Mouse (Mus musculus) embryonic stem cell, embryonic (primary cell): Measurements from ENCODE around the gene Phc2.

ENCODE experiments used
- CTCF ChIA-PET, 4 experiments: fragments of 300-600 bp in 2 of 4; fragments of 350-600 bp in 2 of 4; sonication (Branson Sonifier 250); formaldehyde crosslinking; loops; one replicate each; lab custom pipeline; 2022; ENCODE audit warnings: inconsistent platforms in 2 of 4; lab: Charles Lee
- POLR2A ChIA-PET, 4 experiments: fragments of 300-600 bp in 2 of 4; fragments of 350-600 bp in 2 of 4; sonication (Branson Sonifier 250); formaldehyde crosslinking; loops; one replicate each; lab custom pipeline; 2022; ENCODE audit warnings: antibody characterized with exemption in 4 of 4, inconsistent platforms in 1 of 4; lab: Charles Lee

Gene Phc2

DNA sequence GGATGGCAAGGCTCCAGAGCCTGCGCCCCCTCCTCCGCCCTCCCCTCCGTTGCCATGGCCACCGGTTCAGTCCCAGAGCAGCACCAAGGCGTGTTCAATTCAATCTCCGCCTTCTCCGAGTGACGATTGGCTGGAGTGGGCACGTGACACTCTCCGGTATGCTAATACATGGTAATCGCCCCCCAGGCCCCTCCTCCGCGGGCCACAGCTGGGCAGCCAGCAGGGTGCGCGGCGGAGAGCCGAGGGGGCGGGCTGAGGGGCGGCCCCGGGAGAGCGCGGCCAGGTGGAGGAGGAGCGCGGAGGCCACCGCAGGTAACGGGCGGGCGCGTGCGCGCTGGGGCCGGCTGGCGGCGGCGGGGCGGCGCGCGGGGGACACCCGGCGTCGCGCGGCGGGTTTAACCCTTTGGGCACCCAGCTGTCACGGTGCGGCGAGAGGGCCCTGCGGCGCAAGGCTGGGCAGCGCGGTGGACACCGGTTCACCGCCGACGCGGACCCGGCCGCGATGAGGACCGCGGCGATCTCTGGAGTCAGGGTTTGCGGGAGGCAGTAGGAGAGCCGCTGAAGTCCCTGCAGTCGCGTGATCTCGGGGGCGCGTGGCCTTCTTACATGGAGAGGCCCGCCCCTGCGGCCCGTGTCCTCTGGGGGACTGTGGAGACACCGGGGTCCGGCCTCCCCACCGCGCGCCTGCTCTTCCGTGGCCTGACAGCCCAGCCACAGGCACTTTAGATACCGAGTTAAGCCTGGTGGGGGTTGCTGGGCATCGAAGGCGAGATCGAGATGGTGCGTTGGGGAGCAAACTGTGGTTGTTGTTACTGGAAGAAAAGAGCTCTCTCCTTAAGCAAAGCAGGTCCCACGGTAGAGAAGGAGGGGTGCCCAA is at the start of gene Phc2:
Gene Phc2, plus strand, starts transcription at position 198 of the 877 bp plus-strand sequence.
- CTCF ChIA-PET = interaction anchor here in 1 of 4 experiments (0.8 to 0.9 kb wide), 2 partner anchors 57 to 62 kb away, joined by 3 to 4 read pairs; no protein-coding TSS in a partner anchor
- POLR2A ChIA-PET = interaction anchor here in 1 of 4 experiments (0.6 to 1.2 kb wide), 6 partner anchors 10 to 747 kb away, joined by 3 to 5 read pairs (median 3); no protein-coding TSS in a partner anchor

DNA sequence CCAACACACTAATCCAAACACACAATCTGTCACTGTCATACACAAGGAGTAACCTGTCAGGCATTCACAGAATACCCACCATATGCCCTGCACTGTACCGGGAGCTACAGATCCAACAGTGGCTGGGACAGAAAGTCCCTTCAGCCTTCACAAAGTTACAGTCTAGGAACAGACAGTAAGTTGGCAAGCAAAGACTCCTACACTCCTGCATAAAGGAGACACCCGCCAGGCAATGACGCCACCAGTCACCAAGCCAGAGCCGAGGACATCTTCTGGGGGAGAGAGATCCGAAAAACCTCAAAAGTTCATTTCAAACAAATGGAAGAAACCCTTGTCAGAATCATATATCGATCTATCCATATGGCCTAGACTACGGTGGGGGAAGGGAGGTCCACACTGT is 47.9 kb upstream of the Phc2 start:
- ChIA-PET CTCF (interaction anchor here in 2 of 4 experiments (0.8 to 1.5 kb wide), 2 partner anchors 28 to 104 kb away, joined by 3 read pairs; no protein-coding TSS in a partner anchor), POLR2A (no interaction called here)

DNA sequence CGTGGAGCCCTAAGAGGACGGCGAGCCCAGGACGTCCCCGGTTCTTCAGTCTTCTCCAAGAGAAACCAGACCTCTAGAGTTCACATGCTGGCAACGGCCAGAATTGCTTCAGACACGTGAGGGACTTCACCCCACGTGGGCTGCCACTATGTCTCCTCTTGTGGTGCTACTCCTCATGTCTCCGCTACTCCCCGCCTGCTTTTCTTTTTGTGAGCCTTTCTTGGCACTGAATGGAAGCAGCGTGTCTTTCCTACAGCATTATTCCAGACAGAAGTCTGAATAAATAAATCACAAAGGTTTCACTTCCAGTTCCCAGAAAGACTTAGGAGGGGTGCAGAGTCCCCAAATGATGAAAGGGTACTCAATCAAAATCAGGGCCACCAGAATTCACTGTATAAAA is 46.8 kb upstream of the Phc2 start:
- POLR2A ChIA-PET = interaction anchor here in 1 of 4 experiments (0.5 to 1.0 kb wide), 2 partner anchors 9 to 20 kb away, joined by 3 read pairs; no protein-coding TSS in a partner anchor
- CTCF ChIA-PET = interaction anchor here in 2 of 4 experiments (0.6 to 0.8 kb wide), 2 partner anchors 29 to 1134 kb away, joined by 3 read pairs; partner anchors contain the start of gene Khdrbs1 (in 1 of the 2)

DNA sequence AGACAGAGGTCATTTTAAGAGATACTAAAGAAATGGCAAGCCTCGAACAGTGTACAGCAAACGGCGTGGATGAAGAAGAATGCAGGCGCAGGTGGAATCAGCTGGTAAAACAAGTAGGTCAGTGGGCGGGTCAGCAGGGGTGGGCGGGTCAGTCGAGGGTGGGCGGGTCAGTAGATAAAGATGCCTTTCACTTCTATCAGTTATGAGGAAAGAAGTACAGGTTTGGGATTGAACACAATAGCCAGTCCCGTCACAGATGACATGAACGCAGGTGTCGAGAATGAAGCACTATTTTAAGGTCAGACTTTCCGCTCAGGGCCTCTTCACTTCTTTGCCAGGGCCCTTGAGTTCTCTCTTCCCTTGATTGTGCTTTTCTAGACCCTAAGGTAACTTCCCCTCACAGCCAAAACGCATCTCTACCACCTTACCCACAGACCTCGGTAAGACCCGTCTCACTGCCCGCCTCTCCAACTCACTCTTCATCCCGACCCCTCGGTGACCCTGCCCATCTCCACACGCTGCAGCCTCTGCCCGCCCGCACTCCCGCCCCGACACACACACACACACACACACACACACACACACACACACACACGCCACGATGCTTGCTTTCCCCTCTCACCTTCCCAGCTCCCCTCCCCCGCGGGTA is 45.1 kb upstream of the Phc2 start:
- CTCF ChIA-PET = interaction anchor here in 3 of 4 experiments (0.6 to 1.1 kb wide), 7 partner anchors 27 to 165 kb away, joined by 3 to 6 read pairs (median 4); no protein-coding TSS in a partner anchor
- POLR2A ChIA-PET = interaction anchor here in 2 of 4 experiments (1.0 to 1.2 kb wide), 9 partner anchors 13 to 580 kb away, joined by 3 to 5 read pairs (median 3); partner anchors contain the start of genes S100pbp (in 1 of the 2) and Yars (in 1 of the 2)

DNA sequence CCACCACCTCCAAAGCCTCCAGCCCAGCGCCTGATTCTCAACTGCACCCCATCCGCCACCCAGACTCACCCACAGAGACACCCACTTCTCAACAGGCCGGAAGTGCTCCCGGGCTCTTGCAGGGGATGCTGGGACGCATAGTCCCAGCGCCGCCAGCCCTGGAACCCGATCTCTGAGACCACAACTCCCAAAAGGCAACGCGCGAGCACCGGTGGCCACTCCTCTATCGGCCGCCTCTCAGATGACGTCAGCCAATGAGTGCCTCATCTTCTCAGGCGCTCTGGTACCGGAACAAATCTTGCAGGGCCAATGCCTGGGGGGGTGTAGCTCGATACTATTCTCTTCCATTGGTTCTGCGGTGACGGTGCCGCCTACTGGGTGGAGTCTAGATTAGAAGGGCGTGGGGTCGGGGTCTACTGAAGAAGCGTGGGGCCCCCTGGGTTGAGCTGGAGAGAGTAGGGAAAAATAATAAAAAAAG is 44.5 kb upstream of the Phc2 start, which contains the start of gene Zscan20:
Gene Zscan20, minus strand, starts transcription at position 174 of the 478 bp plus-strand sequence.
- ChIA-PET CTCF (interaction anchor here in 3 of 4 experiments (0.6 to 1.0 kb wide), 6 partner anchors 26 to 165 kb away, joined by 3 to 6 read pairs (median 4); no protein-coding TSS in a partner anchor), POLR2A (interaction anchor here in 2 of 4 experiments (0.6 to 1.1 kb wide), 13 partner anchors 12 to 619 kb away, joined by 3 to 5 read pairs (median 3); partner anchors contain the start of genes S100pbp (in 1 of the 2) and Yars (in 1 of the 2))

DNA sequence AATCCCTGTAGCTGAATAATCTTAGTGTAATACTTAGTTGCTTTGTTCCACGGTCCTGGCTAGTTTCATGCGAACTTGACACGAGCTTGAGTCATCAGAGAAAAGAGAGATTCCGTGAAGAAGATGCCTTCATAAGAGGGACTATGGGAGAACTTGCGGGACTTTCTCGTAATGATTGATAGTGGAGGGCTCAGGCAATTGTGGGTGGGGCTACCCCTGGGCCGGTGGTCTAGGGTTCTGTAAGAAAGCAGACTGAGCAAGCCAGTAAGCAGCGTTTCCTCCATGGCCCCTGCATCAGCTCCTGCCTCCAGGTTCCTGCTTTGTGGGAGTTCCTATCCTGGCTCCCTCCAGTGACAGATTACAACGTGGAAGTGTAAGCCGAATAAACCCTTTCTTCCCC is 43.8 kb upstream of the Phc2 start:
- ChIA-PET CTCF (interaction anchor here in 2 of 4 experiments (0.6 to 1.1 kb wide), 4 partner anchors 25 to 164 kb away, joined by 3 to 6 read pairs (median 4); no protein-coding TSS in a partner anchor), POLR2A (interaction anchor here in 3 of 4 experiments (0.6 to 1.2 kb wide), 14 partner anchors 12 to 620 kb away, joined by 3 to 5 read pairs (median 3); no protein-coding TSS in a partner anchor)

DNA sequence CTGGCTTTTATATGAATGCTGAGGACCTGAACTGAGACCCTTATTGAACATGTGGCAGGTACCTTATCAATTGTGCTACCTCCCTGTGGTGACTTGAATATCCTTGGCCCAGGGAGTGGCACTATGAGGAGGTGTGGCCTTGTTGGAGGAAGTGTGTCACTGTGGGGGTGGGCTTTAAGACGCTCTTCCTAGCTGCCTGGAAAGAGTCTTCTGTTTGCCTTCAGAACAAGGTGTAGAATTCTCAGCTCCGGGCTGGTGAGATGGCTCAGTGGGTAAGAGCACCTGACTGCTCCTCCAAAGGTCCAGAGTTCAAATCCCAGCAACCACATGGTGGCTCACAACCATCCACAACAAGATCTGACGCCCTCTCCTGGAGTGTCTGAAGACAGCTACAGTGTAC is 42.8 kb upstream of the Phc2 start:
- CTCF ChIA-PET = interaction anchor here (0.5 to 2.2 kb wide), 7 partner anchors 13 to 1177 kb away, joined by 3 to 24 read pairs (median 3); no protein-coding TSS in a partner anchor
- POLR2A ChIA-PET = interaction anchor here in 1 of 4 experiments (1.2 kb wide), 1 partner anchor 446 kb away, joined by 3 read pairs; no protein-coding TSS in a partner anchor

DNA sequence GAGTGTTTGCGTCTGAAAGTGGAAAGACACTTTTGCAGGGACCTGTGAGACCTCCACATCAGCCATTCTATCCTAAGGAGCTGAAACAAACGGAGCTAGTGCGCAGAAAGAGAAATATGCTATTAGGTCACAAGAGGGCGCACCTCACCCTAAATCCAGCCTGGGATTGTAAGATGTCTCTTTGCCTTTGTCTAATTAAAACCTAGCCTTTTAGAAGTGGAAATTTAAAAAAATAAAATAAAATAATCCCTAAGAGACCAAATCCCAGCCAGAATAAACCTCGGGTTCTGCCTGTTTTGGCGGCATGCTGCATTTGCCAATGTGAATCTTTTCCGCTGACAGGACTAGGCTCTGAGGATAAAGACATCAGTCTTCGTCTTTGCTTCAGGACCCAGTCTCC is 41.2 kb upstream of the Phc2 start:
- CTCF ChIA-PET = interaction anchor here in 3 of 4 experiments (0.6 to 2.2 kb wide), 14 partner anchors 9 to 500 kb away, joined by 3 to 24 read pairs (median 3); no protein-coding TSS in a partner anchor
- POLR2A ChIA-PET = interaction anchor here in 2 of 4 experiments (0.6 to 1.9 kb wide), 6 partner anchors 23 to 121 kb away, joined by 3 to 4 read pairs (median 3); no protein-coding TSS in a partner anchor

DNA sequence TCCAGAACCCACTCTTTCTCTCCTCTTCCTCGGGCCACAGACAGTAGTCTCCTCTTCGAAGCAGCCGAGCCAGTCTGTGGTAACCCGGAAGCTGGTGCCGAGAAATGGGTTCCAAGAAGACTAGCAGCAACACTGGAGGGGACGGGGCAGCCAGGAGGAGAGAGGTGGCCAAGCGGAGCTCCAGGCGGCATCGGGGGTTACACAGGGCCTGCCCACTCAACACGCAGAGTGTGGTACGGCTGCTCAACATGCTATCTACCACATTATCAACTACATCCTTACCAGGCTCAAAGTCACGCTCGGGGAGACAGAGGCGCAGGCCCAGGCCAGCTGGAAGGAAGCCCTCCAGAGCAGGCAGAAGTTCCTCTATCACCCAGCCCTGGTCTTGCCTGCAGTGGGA is 38.7 kb upstream of the Phc2 start:
- ChIA-PET POLR2A (interaction anchor here in 1 of 4 experiments (0.5 to 1.9 kb wide), 2 partner anchors 67 to 442 kb away, joined by 3 to 9 read pairs; partner anchors contain the start of gene Rnf19b), CTCF (interaction anchor here in 2 of 4 experiments (1.5 to 2.6 kb wide), 2 partner anchors 95 to 159 kb away, joined by 3 to 13 read pairs; no protein-coding TSS in a partner anchor)

DNA sequence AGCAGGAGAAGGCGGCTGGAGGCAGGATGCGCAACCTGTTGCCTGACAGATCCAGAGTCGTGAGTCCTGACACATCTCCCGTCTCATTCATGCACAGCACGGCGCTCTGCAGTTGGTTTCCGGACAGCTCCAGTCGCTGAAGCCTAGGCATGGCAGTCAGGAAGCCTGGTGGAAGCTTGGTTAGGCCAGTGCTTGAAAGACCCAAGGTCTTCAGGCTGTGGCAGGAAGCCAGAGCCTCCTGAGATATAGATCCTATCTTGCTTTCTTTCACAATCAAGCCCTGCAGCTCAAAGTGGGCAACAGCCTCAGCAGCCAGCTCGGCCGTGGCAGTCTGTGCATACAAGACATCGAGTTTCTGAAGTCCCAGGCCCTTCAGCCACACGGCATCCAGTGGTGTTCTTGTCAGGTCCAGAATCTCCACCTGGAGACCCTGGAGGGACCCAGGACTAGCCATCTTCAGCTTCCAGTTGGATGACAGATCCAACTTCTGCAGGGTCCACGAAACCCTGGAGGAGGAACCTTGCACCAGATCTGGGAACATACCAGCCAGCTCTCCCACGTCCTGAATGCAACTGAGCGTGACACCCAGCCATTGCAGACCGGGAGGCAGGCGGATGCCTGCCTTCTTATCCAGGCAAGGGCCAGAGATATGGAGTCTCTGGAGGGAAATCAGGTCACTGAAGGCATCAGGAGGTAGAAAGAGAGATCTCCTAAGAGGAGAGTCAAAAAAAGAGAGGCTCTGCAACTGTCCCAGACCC is 37.0 kb upstream of the Phc2 start:
- CTCF ChIA-PET = interaction anchor here (0.6 to 2.6 kb wide), 10 partner anchors 89 to 241 kb away, joined by 3 to 13 read pairs (median 3); no protein-coding TSS in a partner anchor
- POLR2A ChIA-PET = interaction anchor here in 1 of 4 experiments (0.7 to 2.5 kb wide), 6 partner anchors 16 to 440 kb away, joined by 3 to 9 read pairs (median 4); partner anchors contain the start of gene Rnf19b

DNA sequence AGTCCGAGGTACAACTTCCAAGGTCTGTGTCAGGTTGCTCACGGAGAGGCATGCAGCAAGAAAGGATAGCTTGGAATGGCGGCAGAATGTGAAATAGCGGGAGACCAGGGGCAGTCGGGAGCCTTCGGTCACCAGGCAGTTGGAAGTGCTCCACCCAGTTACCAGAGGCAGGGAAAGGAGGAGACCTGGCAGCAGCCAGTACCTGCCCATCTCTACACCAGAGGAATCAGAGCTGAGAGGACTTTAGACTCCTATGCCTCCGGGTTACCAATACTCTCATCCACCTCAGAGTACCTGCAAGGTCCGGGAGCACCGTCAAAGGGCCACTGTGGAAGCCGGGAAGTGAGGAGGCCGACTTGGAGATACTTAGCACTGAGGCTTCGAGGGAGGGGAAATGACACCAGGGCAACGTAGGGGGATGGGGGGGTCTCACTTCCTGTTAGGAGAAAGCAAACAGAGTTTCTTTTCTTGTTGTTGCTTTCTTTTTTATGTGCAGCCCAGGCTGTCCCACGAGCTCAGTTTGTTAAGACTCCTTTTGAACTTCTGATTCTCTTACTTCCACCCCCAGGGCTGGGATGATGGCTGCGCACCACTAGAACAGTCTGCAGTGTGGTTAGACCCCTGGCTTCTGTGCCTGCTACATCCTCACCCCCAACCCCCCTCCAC is 36.1 kb upstream of the Phc2 start, which contains the start of gene Tlr12:
Gene Tlr12, minus strand, starts transcription at position 374 of the 666 bp plus-strand sequence.
- CTCF ChIA-PET = interaction anchor here in 2 of 4 experiments (0.7 to 2.6 kb wide), 3 partner anchors 93 to 488 kb away, joined by 3 to 10 read pairs (median 6); no protein-coding TSS in a partner anchor
- POLR2A ChIA-PET = interaction anchor here in 1 of 4 experiments (0.7 to 2.5 kb wide), 3 partner anchors 15 to 18 kb away, joined by 3 to 8 read pairs (median 3); no protein-coding TSS in a partner anchor

DNA sequence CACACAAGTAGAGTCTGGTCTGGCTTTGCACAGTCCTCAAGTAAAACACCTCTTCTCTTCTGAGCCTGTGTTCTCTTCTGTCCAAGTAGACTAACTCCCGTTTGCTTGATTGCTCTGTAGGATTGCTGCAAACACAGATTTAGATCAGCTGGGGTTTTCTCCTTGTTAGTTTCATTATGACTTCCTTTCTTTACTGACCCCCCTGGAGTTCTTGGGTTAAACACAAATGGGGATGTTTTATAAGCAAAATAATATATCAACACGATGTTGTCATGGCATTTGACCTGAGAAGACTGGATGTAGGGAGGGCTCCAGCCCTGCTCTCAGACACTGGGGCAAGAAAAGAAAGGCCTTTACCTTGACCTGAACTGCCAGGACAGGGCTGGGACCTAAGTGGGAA is 35.5 kb upstream of the Phc2 start:
- ChIA-PET POLR2A (no interaction called here), CTCF (no interaction called here)

DNA sequence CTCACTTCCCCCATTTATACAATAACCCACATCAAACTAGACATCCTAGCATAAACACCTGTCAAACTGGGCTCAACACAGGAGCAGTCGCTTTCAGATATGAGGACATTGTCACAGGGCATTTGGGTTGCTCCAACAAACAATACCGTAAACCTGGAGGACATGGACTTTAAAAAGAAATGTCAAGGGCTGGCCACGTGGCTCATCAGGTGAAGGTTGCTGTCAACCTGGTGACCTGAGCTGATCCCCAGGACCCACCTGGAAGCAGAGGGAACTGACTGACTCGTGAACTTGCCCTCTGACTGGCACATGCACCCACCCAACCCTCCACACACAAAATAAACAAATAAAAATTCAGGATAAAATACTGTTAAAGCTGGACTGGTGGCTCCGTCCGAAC is 33.9 kb upstream of the Phc2 start:
- ChIA-PET POLR2A (no interaction called here), CTCF (interaction anchor here in 1 of 4 experiments (1.1 kb wide), 1 partner anchor 90 kb away, joined by 4 read pairs; no protein-coding TSS in a partner anchor)

DNA sequence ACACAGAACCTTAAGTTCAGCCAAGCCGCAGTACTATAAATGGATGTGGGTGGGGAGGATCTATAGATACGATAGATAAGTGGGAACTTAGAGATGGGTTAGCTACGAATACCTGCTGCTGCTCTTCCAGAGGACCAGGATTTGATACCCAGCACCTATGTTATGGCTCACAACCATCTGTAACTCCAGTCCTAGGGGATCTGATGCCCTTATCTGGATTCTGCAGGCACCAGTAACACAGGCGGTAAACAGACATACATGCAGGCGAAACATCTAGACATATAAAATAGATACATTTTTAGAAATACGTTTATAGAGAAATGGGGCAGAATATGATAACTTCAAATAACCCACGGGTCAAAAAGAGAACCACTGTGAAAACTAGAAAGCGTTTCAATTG is 33.4 kb upstream of the Phc2 start:
- CTCF ChIA-PET = no interaction called here
- POLR2A ChIA-PET = no interaction called here

DNA sequence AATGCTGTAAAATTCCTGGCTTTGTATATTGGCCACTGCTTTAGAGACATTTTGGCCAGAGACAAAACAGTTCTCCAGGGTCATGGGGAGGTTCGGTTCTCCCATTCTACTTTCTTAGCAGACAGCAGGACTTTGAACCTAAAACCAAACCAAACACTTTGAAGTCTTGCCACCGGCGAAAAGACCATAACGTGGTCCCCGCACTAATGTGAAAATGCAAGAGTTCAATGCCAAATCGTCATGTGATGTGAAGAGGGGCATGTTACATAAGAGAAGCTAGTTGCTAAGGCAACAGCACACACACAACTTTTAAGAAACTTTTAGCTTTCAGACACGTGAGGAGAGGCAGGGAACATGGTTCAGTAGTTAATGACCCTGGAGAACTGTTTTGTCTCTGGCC is 19.1 kb upstream of the Phc2 start:
- POLR2A ChIA-PET = interaction anchor here in 2 of 4 experiments (0.6 to 1.6 kb wide), 7 partner anchors 13 to 103 kb away, joined by 3 to 8 read pairs (median 3); partner anchors contain the start of gene Tlr12 (in 1 of the 2)
- CTCF ChIA-PET = interaction anchor here (0.5 to 1.5 kb wide), 5 partner anchors 12 to 207 kb away, joined by 3 to 5 read pairs (median 4); partner anchors contain the start of gene Zscan20 (in 1 of the 4)
